ENCODE assay signal across 9 mouse cellular contexts in the genomic region with DNA sequence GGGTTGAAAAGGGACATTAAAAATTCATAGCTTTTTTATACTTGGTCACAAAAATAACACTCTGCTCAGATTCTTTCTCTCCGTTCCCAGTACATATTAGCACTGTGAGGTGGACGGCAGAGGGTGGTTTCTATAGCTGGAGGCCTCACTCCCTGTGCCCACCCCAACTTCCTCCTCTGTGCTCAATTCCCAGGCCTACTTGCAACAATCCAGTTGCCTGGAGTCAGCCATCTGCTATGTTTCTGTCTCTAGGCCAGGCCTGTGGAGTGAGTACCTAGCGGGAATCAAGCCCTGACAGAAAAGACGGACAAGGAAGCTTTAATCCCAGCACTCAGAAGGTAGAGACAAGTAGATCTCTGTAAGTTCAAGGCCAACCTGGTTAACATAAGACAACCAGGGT. TPM values are rescaled to one million over a fixed set of nuclear protein-coding genes. Genes with fewer than 3 reads are reported as not detected.
DNase-seq lines count a peak whose midpoint lies in the region; ATAC-seq lines count a peak whose summit lies in the region.
"Had no signal": no experiment of that assay in that cellular context is flagged by ENCODE, and none has a peak within 500 bp of the region (broad histone marks: within the 10 kb centered on the region; RNA-seq: fewer than 3 reads in every experiment).

No protein-coding gene starts in this region.

- DNase-seq in heart, postnatal 14 days: no peak
- DNase-seq in lung, postnatal 4 days: no peak
- DNase-seq in hindbrain, embryonic 14.5 days (ENCODE audit: low spot score): no peak
- peak; percentile 45 for DNase-seq in right cerebral cortex, postnatal 25 days
- no peak for DNase-seq in gastrocnemius, postnatal 14 days
- DNase-seq in T-cell, adult 2 months (ENCODE audit: low spot score): no peak

- intact Hi-C loops in heart, postnatal 14 days (cut with DNase I): loop anchor here (5.0 kb wide), 1 partner anchor 35 kb away; no protein-coding TSS in a partner anchor
- intact Hi-C loops in gastrocnemius, postnatal 14 days (cut with DNase I; ENCODE audit: low total_unique reads): no loop called here

- no peak overlapping the region for H3K9ac ChIP-seq in heart, embryonic 11.5 days (ENCODE audit: low read depth, low read length)
- H3K9ac ChIP-seq in lung, embryonic 16.5 days (ENCODE audit: low read length): no peak overlapping the region
- no peak overlapping the region for H3K9ac ChIP-seq in hindbrain, embryonic 14.5 days

- peaks cover 88% of the 10 kb centered on the region for H3K4me1 ChIP-seq in heart, embryonic 11.5 days (ENCODE audit: control insufficient read depth, insufficient read depth, low read length)
- H3K4me1 ChIP-seq in lung, embryonic 16.5 days (replicated peaks; ENCODE audit: control insufficient read depth, insufficient read depth, low read length): peaks cover 74% of the 10 kb centered on the region
- peaks cover 62% of the 10 kb centered on the region for H3K4me1 ChIP-seq in hindbrain, embryonic 14.5 days (replicated peaks; ENCODE audit: control insufficient read depth, insufficient read depth, low read length)

- no peak overlapping the region for H3K4me3 ChIP-seq in heart, embryonic 11.5 days (ENCODE audit: low read depth, low read length)
- no peak overlapping the region for H3K4me3 ChIP-seq in lung, embryonic 16.5 days (ENCODE audit: low read length)
- H3K4me3 ChIP-seq in hindbrain, embryonic 14.5 days (replicated peaks; ENCODE audit: low read length): no peak overlapping the region

- peaks cover 11% of the 10 kb centered on the region for H3K36me3 ChIP-seq in heart, embryonic 11.5 days (ENCODE audit: control insufficient read depth, insufficient read depth, low read length)
- H3K36me3 ChIP-seq in lung, embryonic 16.5 days (ENCODE audit: control insufficient read depth, insufficient read depth, low read length): peaks cover 1% of the 10 kb centered on the region; the same call in 1 of the 2 replicates
- H3K36me3 ChIP-seq in hindbrain, embryonic 14.5 days (replicated peaks; ENCODE audit: control insufficient read depth, insufficient read depth): peaks cover 12% of the 10 kb centered on the region

- WGBS in heart, embryonic 11.5 days (ENCODE audit: insufficient replicate concordance): 65% methylated on average over 4 of the region's 4 CpGs
- WGBS in lung, embryonic 16.5 days: 69% methylated on average over 4 of the region's 4 CpGs
- 62% methylated on average over 4 of the region's 4 CpGs for WGBS in hindbrain, embryonic 14.5 days

- ATAC-seq in heart, embryonic 11.5 days (replicated peaks; ENCODE audit: insufficient number of reproducible peaks, low FRiP score, low TSS enrichment): no peak
- no peak for ATAC-seq in lung, embryonic 16.5 days (ENCODE audit: low read depth)
- no peak for ATAC-seq in hindbrain, embryonic 14.5 days (ENCODE audit: low FRiP score)

- H3K9me3 ChIP-seq in heart, embryonic 11.5 days (replicated peaks; ENCODE audit: control insufficient read depth, low read length): no peaks in the 10 kb centered on the region
- no peaks in the 10 kb centered on the region for H3K9me3 ChIP-seq in lung, embryonic 16.5 days (ENCODE audit: control insufficient read depth, low read length)
- no peaks in the 10 kb centered on the region for H3K9me3 ChIP-seq in hindbrain, embryonic 14.5 days (ENCODE audit: control insufficient read depth, low read length)

- H3K4me2 ChIP-seq in heart, embryonic 11.5 days: no peak overlapping the region
- H3K4me2 ChIP-seq in lung, embryonic 16.5 days (ENCODE audit: low read depth, low read length): no peak overlapping the region
- no peak overlapping the region for H3K4me2 ChIP-seq in hindbrain, embryonic 14.5 days (replicated peaks)

- no peaks in the 10 kb centered on the region for H3K27me3 ChIP-seq in heart, embryonic 11.5 days (ENCODE audit: control insufficient read depth, insufficient read depth, low read length)
- no peaks in the 10 kb centered on the region; the same call in 1 of the 2 replicates for H3K27me3 ChIP-seq in lung, embryonic 16.5 days (ENCODE audit: control insufficient read depth, insufficient read depth, low read depth, low read length)
- no peaks in the 10 kb centered on the region for H3K27me3 ChIP-seq in hindbrain, embryonic 14.5 days (ENCODE audit: control insufficient read depth, insufficient read depth, low read length)

- H3K27ac ChIP-seq in heart, embryonic 11.5 days (ENCODE audit: low read depth, low read length): peak overlapping the region; percentile 99
- H3K27ac ChIP-seq in lung, embryonic 16.5 days (ENCODE audit: low read length): peak overlapping the region; percentile 89
- peak overlapping the region; percentile 9; the same call in 1 of the 2 replicates for H3K27ac ChIP-seq in hindbrain, embryonic 14.5 days

RNA-seq across cellular contexts. Expression of a gene that starts 39.5 kb away (rescaled TPM):
- polyA plus RNA-seq in heart, embryonic 11.5 days (2014; fragmentation: Nextera tagmentation; extraction: Ambion mirVana): 227 and 262 TPM in 2 replicates
- total RNA-seq in heart, postnatal 14 days (2021): 100 to 1,000 TPM; 110 to 127 TPM
- 313 and 319 TPM in 2 replicates for polyA plus RNA-seq in lung, embryonic 16.5 days (2015; fragmentation: Nextera tagmentation; extraction: Ambion mirVana)
- polyA plus RNA-seq in hindbrain, embryonic 14.5 days (2014; fragmentation: Nextera tagmentation; extraction: Ambion mirVana): 133 and 147 TPM in 2 replicates
- 10 to 100 TPM; 68.1 to 85.9 TPM for total RNA-seq in gastrocnemius, postnatal 14 days (2021)

RNA-seq across cellular contexts. Expression of a gene that starts 41.4 kb away (rescaled TPM):
- 0.46 and 0.70 TPM in 2 replicates for polyA plus RNA-seq in heart, embryonic 11.5 days (2014; fragmentation: Nextera tagmentation; extraction: Ambion mirVana)
- under 1 TPM; 0.27 to 0.36 TPM for total RNA-seq in heart, postnatal 14 days (2021)
- 0.43 and 0.49 TPM in 2 replicates for polyA plus RNA-seq in lung, embryonic 16.5 days (2015; fragmentation: Nextera tagmentation; extraction: Ambion mirVana)
- polyA plus RNA-seq in hindbrain, embryonic 14.5 days (2014; fragmentation: Nextera tagmentation; extraction: Ambion mirVana): 0.09 and 0.24 TPM in 2 replicates
- total RNA-seq in gastrocnemius, postnatal 14 days (2021): under 1 TPM; 0.10 to 0.13 TPM
- total RNA-seq: megakaryocyte progenitor cell, adult 5-6 weeks had no signal

RNA-seq across cellular contexts. Expression of a gene that starts 59.0 kb away (rescaled TPM):
- polyA plus RNA-seq in heart, embryonic 11.5 days (2014; fragmentation: Nextera tagmentation; extraction: Ambion mirVana): 0.82 and 1.0 TPM in 2 replicates
- 1 to 10 TPM; 3.2 to 3.6 TPM for total RNA-seq in heart, postnatal 14 days (2021)
- polyA plus RNA-seq in lung, embryonic 16.5 days (2015; fragmentation: Nextera tagmentation; extraction: Ambion mirVana): 1.0 and 2.8 TPM in 2 replicates
- polyA plus RNA-seq in hindbrain, embryonic 14.5 days (2014; fragmentation: Nextera tagmentation; extraction: Ambion mirVana): 2.9 and 3.0 TPM in 2 replicates
- total RNA-seq in gastrocnemius, postnatal 14 days (2021): not detected

RNA-seq across cellular contexts. Expression of a gene that starts 59.1 kb away (rescaled TPM):
- 278 and 286 TPM in 2 replicates for polyA plus RNA-seq in heart, embryonic 11.5 days (2014; fragmentation: Nextera tagmentation; extraction: Ambion mirVana)
- total RNA-seq in heart, postnatal 14 days (2021): 100 to 1,000 TPM; 157 to 159 TPM
- polyA plus RNA-seq in lung, embryonic 16.5 days (2015; fragmentation: Nextera tagmentation; extraction: Ambion mirVana): 366 and 367 TPM in 2 replicates
- polyA plus RNA-seq in hindbrain, embryonic 14.5 days (2014; fragmentation: Nextera tagmentation; extraction: Ambion mirVana): 291 and 321 TPM in 2 replicates
- total RNA-seq in gastrocnemius, postnatal 14 days (2021): 100 to 1,000 TPM; 142 to 147 TPM

RNA-seq across cellular contexts. Expression of a gene that starts 59.2 kb away (rescaled TPM):
- polyA plus RNA-seq in heart, embryonic 11.5 days (2014; fragmentation: Nextera tagmentation; extraction: Ambion mirVana): 6.8 and 6.9 TPM in 2 replicates
- 1 to 10 TPM in 1 of 2 experiments, under 1 TPM in 1; 0.96 to 2.4 TPM for total RNA-seq in heart, postnatal 14 days (2021)
- polyA plus RNA-seq in lung, embryonic 16.5 days (2015; fragmentation: Nextera tagmentation; extraction: Ambion mirVana): 8.9 and 10.7 TPM in 2 replicates
- polyA plus RNA-seq in hindbrain, embryonic 14.5 days (2014; fragmentation: Nextera tagmentation; extraction: Ambion mirVana): 8.6 and 10.4 TPM in 2 replicates
- 1 to 10 TPM in 1 of 2 experiments, under 1 TPM in 1; 0.71 to 1.2 TPM for total RNA-seq in gastrocnemius, postnatal 14 days (2021)

Comparison
In these comparisons a context has a peak if more than half of its experiments do, and no peak if none do; other contexts are left out.
1. H3K27ac ChIP-seq: peak in every context shown above with its lines; median percentile 99 in heart, embryonic 11.5 days; 89 in lung, embryonic 16.5 days; 9 in hindbrain, embryonic 14.5 days.